Mouse (Mus musculus): ENCODE data around the gene Cmpk2. TPM values are rescaled to one million over a fixed set of nuclear protein-coding genes. Genes with fewer than 3 reads are reported as not detected.
"Not testable (repeated sequence)": the region's sequence is repeated elsewhere in the genome, so short reads cannot be mapped to it uniquely, and the experiment has no call there.

Gene Cmpk2
- polyA plus RNA-seq, 2 experiments: 4.5 to 10.2 TPM

- H3K27ac ChIP-seq: no peak overlapping the region
- WGBS (ENCODE audit: insufficient replicate concordance): 39% methylated on average over 5 of the region's 5 CpGs
These were observed 8.2 kb downstream of the Cmpk2 start for GRCm38 (mm10) chr12:26477198-26477597.

DNA sequence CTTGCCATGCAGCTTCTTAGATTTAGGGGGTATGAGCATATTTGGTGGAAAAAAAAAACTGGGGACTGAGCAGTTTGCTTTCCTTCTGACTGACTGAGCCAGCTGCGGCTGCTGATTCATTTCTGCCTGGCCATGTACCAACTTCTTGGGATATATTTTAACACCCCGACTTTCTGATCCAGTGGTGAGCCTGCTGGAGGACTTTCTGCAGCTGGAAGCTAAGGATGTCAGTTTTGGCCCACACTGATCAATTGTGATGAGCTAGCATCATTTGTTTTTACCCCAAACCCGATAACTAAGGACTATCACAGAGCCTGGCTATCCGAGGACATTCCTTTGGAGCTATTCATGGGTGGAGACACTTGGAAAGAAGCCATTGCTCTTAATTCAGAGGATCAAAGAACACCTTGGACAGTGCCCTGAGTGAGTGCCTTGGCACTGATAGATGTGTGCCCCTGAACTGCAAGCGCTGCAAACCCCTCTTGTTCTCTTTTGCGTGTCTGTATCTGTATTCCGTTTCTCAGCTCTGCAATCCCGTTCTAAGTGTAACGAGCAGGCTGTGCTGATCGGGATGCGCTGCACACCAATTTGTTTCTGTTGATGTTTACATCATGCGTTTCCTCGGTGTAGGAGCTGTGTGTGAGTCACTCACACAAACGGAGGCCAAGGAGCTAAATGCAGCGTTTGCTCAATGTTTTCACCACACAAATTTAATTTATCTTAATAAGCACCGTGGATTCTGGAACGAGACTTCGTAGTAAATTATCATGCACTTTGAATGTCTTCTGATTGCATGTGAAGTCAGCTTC lies 9.4 kb downstream of the Cmpk2 start:
- no peak for DNase-seq (ENCODE audit: low read depth in 3 of 3, low spot score in 3 of 3)
- H3K4me1 ChIP-seq (replicated peaks; ENCODE audit: control insufficient read depth in 2 of 2, insufficient read depth in 2 of 2, low read length in 1 of 2): peaks cover 10 to 20% of the 10 kb centered on the region in 2 experiments
- no peak overlapping the region for H3K27ac ChIP-seq
- H3K27me3 ChIP-seq (ENCODE audit: control insufficient read depth, insufficient read depth, low read length): no peaks in the 10 kb centered on the region
- no peak for TF ChIP-seq EP300 (IDR thresholded peaks at IDR 0.05; ENCODE audit: low read depth)
- no peak for TF ChIP-seq CTCF (IDR thresholded peaks at IDR 0.05; ENCODE audit: low read depth)
- no peak for ATAC-seq (ENCODE audit: insufficient read depth)
- no peaks in the 10 kb centered on the region; the same call in none of the 2 replicates for H3K36me3 ChIP-seq (replicated peaks; ENCODE audit: control insufficient read depth, insufficient read depth, low read depth)
- no peak overlapping the region for H3K9ac ChIP-seq (replicated peaks)
- whole genome bisulfite sequencing (ENCODE audit: insufficient replicate concordance): 83% methylated on average over 18 of the region's 18 CpGs
- H3K9me3 ChIP-seq (ENCODE audit: control insufficient read depth, low read length): no peaks in the 10 kb centered on the region
- no peak overlapping the region for H3K4me2 ChIP-seq (ENCODE audit: low read depth)
- no peak overlapping the region for H3K4me3 ChIP-seq (ENCODE audit: insufficient read depth in 1 of 2, low read depth in 2 of 2, low read length in 2 of 2)

More at GRCm38 (mm10) chr12:26477198-26477597, 8.2 kb downstream of the Cmpk2 start:
- peak in 1 of 3 experiments; percentile 37 for DNase-seq (ENCODE audit: low read depth in 3 of 3, low spot score in 3 of 3)
- Histone ChIP-seq H3K36me3 (replicated peaks; ENCODE audit: control insufficient read depth, insufficient read depth, low read depth) (no peaks in the 10 kb centered on the region; the same call in none of the 2 replicates), H3K4me2 (ENCODE audit: low read depth) (no peak overlapping the region), H3K9ac (replicated peaks) (no peak overlapping the region), H3K4me1 (replicated peaks; ENCODE audit: control insufficient read depth in 2 of 2, insufficient read depth in 2 of 2, low read length in 1 of 2) (peaks cover 21 to 32% of the 10 kb centered on the region in 2 experiments), H3K4me3 (ENCODE audit: insufficient read depth in 1 of 2, low read depth in 2 of 2, low read length in 2 of 2) (no peak overlapping the region), H3K9me3 (ENCODE audit: control insufficient read depth, low read length) (no peaks in the 10 kb centered on the region), H3K27me3 (ENCODE audit: control insufficient read depth, insufficient read depth, low read length) (no peaks in the 10 kb centered on the region)
- no peak for ATAC-seq (ENCODE audit: insufficient read depth)
- TF ChIP-seq EP300 (IDR thresholded peaks at IDR 0.05; ENCODE audit: low read depth) (peak; percentile 46), CTCF (IDR thresholded peaks at IDR 0.05; ENCODE audit: low read depth) (no peak)

- not testable (repeated sequence) for H3K36me3 ChIP-seq (replicated peaks; ENCODE audit: control insufficient read depth, insufficient read depth, low read depth); H3K27me3 ChIP-seq (ENCODE audit: control insufficient read depth, insufficient read depth, low read length); H3K9me3 ChIP-seq (ENCODE audit: control insufficient read depth, low read length)
- H3K4me3 ChIP-seq (ENCODE audit: insufficient read depth in 1 of 2, low read depth in 2 of 2, low read length in 2 of 2): peak overlapping the region in 1 of 2 experiments; percentile 22; a peak in 3 of 4 replicates
- H3K4me2 ChIP-seq (ENCODE audit: low read depth): peak overlapping the region; percentile 62
- ATAC-seq (ENCODE audit: insufficient read depth) (peak; percentile 67; the same call in 1 of the 2 replicates), DNase-seq (ENCODE audit: low read depth in 3 of 3, low spot score in 3 of 3) (peak in 2 of 3 experiments; percentile 56 to 60)
- peak overlapping the region; percentile 59 for H3K27ac ChIP-seq
- peaks cover 19 to 22% of the 10 kb centered on the region in 2 experiments for H3K4me1 ChIP-seq (replicated peaks; ENCODE audit: control insufficient read depth in 2 of 2, insufficient read depth in 2 of 2, low read length in 1 of 2)
- H3K9ac ChIP-seq (replicated peaks): peak overlapping the region; percentile 53
- TF ChIP-seq EP300 (IDR thresholded peaks at IDR 0.05; ENCODE audit: low read depth): peak; percentile 88
- 40% methylated on average over 12 of the region's 12 CpGs for WGBS (ENCODE audit: insufficient replicate concordance)
These were observed 17.0 kb downstream of the Cmpk2 start for GRCm38 (mm10) chr12:26485738-26486580.

DNA sequence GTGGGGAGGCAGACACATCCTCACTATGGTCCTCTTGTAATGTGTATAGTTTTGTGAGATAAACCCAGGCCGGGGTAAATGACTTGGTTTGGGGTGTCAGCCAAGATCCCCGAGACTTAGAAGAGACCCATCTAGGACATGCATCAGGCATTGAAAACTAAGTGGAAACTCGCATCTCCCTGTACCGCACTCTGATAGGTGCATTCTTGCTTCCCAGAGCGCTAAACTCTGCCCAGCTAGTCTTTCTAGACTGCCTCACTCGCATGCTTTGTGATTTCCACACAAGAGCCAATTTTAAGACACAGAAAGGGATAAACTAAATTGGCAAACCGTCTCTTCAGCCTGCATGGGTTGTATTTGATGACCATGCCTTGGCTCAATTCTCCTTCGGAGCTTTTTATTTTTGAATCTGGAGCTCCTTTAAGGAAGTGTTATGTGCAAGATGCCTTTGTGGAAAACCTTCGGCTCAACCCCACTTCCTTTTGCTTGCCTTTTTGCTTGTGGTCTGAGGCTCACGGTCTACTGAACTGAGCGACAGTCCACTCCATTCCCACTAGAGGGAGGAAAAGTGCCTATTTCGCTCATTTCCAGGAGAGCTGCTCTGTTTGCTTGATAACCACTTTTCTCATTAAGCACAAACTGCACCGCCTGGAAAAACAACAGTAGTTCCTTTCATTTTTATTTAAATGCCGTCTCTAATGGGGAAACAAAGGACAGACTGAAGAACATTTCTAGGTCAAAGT lies 19.0 kb downstream of the Cmpk2 start:
- TF ChIP-seq EP300 (IDR thresholded peaks at IDR 0.05; ENCODE audit: low read depth): no peak
- TF ChIP-seq CTCF (IDR thresholded peaks at IDR 0.05; ENCODE audit: low read depth): peak; percentile 64
- Histone ChIP-seq H3K27me3 (ENCODE audit: control insufficient read depth, insufficient read depth, low read length) (no peaks in the 10 kb centered on the region), H3K9ac (replicated peaks) (0 out of 2 replicates have a peak overlapping the region, but pooled peaks have one; percentile 9), H3K9me3 (ENCODE audit: control insufficient read depth, low read length) (no peaks in the 10 kb centered on the region), H3K27ac (no peak overlapping the region), H3K36me3 (replicated peaks; ENCODE audit: control insufficient read depth, insufficient read depth, low read depth) (no peaks in the 10 kb centered on the region), H3K4me2 (ENCODE audit: low read depth) (peak overlapping the region; percentile 1), H3K4me3 (ENCODE audit: insufficient read depth in 1 of 2, low read depth in 2 of 2, low read length in 2 of 2) (no peak overlapping the region), H3K4me1 (replicated peaks; ENCODE audit: control insufficient read depth in 2 of 2, insufficient read depth in 2 of 2, low read length in 1 of 2) (peaks cover 19 to 22% of the 10 kb centered on the region in 2 experiments)
- ATAC-seq (ENCODE audit: insufficient read depth) (peak; percentile 51; the same call in 1 of the 2 replicates), DNase-seq (ENCODE audit: low read depth in 3 of 3, low spot score in 3 of 3) (no peak)
- WGBS (ENCODE audit: insufficient replicate concordance): 47% methylated on average over 14 of the region's 14 CpGs

Data from liver, embryonic 14.5 days (tissue).